Mouse (Mus musculus) gastrocnemius, adult 18-20 months (tissue): ENCODE results near the gene Psmb7. TPM values are rescaled to one million over a fixed set of nuclear protein-coding genes. Genes with fewer than 3 reads are reported as not detected.
A peak's percentile ranks its signal among the peaks of the same experiment; 100 is the strongest.

Source experiments
- DNase-seq: peaks from one replicate; pipeline ENCODE4 v3.0.0; 2021; ENCODE audit warnings: low spot score
- microRNA-seq: library from miRNA; unstranded; fragments of <30 nt; microRNA quantifications from one replicate; pipeline ENCODE4 v1.2.0, GENCODE M21; 2021
- total RNA-seq, 2 experiments: library from RNA; stranded (reverse); gene quantifications; 2 replicates each; pipeline ENCODE4 v1.2.3; 2021

Gene Psmb7
- total RNA-seq, 2 experiments from 2014 or later, result 301 to 309 TPM

DNA sequence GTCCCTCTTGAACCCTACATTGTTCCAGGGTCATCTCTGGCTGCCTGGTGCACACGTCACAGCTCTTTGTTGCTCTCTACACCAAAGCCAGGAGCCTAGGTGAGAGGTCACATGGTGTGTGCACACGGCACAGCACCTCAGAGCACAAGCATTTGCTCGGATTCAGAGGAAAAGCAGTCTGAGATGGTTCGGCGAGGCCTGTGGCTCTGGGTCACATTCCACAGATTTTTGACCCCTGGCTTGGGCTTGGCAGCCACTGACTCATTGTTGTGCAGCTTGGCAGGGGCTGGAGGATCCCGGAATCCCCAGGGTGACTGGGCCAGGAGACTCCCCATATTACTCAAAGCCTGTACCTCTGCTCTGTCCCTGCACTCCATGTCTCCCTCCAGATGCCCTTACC, 97.7 kb downstream of the Psmb7 start:
- peak; percentile 54 for DNase-seq

DNA sequence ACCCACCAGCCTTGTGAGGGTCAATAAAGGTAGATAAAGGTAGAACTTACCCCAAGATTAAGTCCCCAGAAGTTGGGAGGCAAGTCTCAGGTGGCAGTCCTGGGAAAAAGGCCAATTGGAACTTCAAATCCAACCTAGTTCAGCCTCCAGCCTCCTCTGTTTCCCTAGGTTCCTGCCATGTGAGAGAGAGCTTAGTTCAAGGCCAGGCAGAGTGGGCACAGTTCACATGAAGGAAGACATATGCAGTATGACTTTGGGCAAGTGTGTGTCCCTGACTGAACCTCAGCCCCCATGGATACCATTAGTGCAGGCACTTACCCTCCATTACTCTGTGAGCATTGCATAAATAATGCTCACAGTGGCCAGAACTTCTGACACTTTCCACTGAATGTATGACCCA, 98.2 kb downstream of the Psmb7 start:
- DNase-seq, result no peak

DNA sequence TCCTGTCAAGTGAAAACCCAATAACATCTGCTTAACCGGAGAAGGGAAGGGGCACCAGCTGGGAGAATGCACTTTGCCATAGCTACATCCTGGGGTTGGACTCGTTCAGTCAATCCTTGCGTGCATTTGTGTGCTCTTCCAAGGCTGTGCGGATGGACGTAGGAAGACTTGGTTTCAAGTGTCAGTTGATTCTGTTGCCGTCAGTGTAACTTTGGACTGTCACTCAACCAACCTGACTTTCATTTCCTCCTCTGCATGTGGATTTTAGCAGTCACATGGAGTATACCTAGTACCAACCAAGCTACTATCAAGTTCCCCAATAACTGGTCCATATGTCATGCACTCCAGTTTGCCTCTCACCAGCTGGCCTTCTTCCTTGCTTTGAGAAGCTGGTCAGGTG, 98.9 kb downstream of the Psmb7 start:
- no peak for DNase-seq

DNA sequence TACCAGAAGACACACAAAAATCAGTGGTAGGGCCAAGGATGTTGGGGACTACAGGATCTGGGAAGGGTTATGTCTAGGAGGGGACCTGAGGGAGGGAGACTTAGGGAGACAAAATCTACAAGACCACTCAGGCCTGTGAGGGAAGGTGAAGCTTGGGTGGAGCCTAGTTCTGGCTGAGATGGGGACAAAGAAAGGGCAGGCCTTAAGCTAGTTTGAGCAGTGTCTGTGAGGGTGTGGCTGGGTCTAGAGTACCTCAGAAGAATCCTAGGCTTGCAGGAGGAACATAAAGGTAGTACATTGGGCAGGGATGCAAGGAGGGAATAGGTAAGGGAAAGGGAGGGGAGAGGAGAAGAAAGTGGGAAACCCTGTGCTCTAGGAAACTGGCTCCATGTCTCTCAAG, 99.5 kb downstream of the Psmb7 start:
- no peak for DNase-seq

GRCm38 (mm10) chr2:38543158-38543557, 100.7 kb downstream of the Psmb7 start:
- DNase-seq, result no peak

DNA sequence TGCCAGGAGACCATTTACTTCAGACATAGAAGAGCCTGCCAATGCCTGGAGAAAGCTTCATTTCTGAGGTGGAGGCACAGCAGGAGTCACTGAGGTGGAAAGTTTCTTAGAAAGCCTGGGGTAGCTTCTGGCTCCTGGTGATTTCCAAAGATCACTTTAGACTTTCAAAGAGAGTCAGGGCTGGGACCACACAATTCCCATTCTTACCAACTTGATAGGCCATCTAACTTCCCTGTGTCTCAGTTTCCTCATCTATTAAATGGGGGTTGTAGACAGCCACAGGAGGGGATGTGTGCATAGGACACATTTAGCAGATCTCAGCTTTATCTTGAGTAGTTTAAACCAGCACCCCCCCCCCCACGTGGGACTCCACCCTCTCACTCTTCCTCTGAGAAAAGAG, 101.5 kb downstream of the Psmb7 start:
- no peak for DNase-seq

DNA sequence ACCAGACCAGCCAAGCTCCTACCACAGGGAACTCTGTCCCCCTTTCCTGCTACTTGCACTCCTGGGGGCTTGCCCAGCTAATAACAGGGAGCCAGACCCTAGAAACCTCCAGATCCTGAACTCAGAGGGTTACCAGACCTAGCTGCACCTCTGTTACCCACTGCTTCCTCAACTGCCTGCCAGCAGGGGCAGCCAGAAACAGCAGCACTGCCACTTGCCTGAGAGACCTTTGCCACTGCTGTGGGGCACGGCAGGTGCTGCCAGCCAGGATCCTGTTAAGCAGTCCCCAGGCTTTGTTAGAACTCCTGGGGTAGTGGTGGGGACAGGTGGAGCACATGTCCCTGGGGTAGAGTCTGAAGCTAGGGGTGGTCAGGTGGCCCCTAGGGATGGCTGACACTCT, 102.3 kb downstream of the Psmb7 start:
- DNase-seq, result peak; percentile 1

DNA sequence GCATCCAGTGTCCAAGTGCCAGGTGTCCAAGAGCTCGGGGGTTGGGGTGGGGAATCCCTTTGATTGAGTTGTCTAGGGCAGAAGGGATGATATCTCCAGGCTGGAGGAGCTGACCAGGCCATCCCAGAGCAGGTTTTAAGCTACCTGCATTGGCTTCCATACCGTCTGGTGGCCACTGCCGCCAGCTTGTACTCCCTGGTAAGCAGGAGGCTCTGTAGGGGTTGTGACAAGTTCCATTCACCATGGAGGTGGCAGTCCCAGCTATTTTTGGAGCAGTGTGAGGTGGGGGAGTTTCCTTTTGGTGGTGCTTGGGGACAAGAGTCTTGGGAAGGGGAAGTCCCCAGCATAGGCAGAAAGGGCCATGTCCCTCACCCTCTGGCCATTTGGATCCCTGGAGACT, 102.8 kb downstream of the Psmb7 start:
- DNase-seq, result peak; percentile 0

- DNase-seq, result peak; percentile 0
Observed at GRCm38 (mm10) chr2:38540666-38541065, 103.2 kb downstream of the Psmb7 start.

DNA sequence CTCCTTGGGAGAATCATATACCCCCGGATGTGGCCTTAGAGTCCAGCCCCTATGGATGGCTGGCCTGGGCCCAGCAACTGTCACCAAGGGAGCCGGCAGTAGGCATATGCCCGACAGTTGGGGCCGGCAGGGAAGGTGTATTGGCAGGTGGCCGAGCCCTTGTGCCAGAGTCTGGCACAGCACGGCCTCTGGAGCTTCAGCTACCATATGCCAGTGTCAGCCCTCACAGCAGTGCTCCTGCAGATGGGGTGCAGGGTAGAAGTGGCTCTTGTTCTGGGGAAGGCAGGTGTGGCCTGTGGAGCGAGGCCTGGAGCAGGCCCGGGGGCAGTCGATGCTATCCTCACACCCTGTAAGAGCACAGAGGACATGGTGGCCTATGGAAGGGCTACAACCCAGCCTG, 104.2 kb downstream of the Psmb7 start:
- peak; percentile 1 for DNase-seq

Small RNA genes lying within 50 kb of the gene (microRNA-seq; reads per million reads assigned to microRNA genes)
- gene Gm27634, result not detected

Other genes starting within 250 kb of the Psmb7 start
- gene Nek6, start 132.4 kb downstream of the Psmb7 start, total RNA-seq, result 10 to 100 TPM; 11.5 to 14.0 TPM
- not detected for gene Nr5a1, start 70.5 kb upstream of the Psmb7 start, total RNA-seq